Mouse (Mus musculus): ENCODE results near the gene Snx20. TPM values are rescaled to one million over a fixed set of nuclear protein-coding genes. Genes with fewer than 3 reads are reported as not detected.

The Snx20 gene
- total and polyA plus RNA-seq, 3 experiments = 10.1 to 15.9 TPM; not detected in 1

GRCm38 (mm10) chr8:88579668-88580330, 56.1 kb downstream of the Snx20 start:
- no peak for TF ChIP-seq MYC (IDR thresholded peaks at IDR 0.05; ENCODE audit: low read depth, low read length)

GRCm38 (mm10) chr8:88579246-88579645, 56.7 kb downstream of the Snx20 start:
- Histone ChIP-seq H3K4me3 (ENCODE audit: control insufficient read depth in 1 of 2, insufficient read depth in 1 of 2, low read depth in 2 of 2, low read length in 2 of 2) (no peak overlapping the region), H3K4me1 (ENCODE audit: control insufficient read depth in 1 of 2, insufficient read depth in 2 of 2, low read length in 2 of 2) (no peaks in the 10 kb centered on the region), H3K9ac (ENCODE audit: control insufficient read depth, low read depth, low read length, poor library complexity, severe bottlenecking) (no peak overlapping the region), H3K27me3 (ENCODE audit: control insufficient read depth in 1 of 2, insufficient read depth in 2 of 2, low read length in 2 of 2) (no peaks in the 10 kb centered on the region), H3K9me3 (replicated peaks; ENCODE audit: insufficient read depth, low read length) (no peaks in the 10 kb centered on the region), H3K27ac (ENCODE audit: control insufficient read depth, low read depth, low read length) (no peak overlapping the region), H3K36me3 (ENCODE audit: control insufficient read depth in 1 of 2, insufficient read depth in 2 of 2, low read length in 2 of 2) (no peaks in the 10 kb centered on the region), H3K79me2 (ENCODE audit: control insufficient read depth, insufficient read depth, low read length, poor library complexity) (no peaks in the 10 kb centered on the region)
- no peak for DNase-seq (ENCODE audit: low read depth, low spot score)
- TF ChIP-seq POLR2AphosphoS5 (IDR thresholded peaks at IDR 0.05; ENCODE audit: borderline replicate concordance, low read depth, low read length) (no peak), CHD1 (IDR thresholded peaks at IDR 0.05; ENCODE audit: low read depth, low read length) (no peak)

More at GRCm38 (mm10) chr8:88579668-88580330, 56.1 kb downstream of the Snx20 start:
- H3K27ac ChIP-seq (ENCODE audit: control insufficient read depth, low read depth, low read length) = no peak overlapping the region
- H3K79me2 ChIP-seq (ENCODE audit: control insufficient read depth, insufficient read depth, low read length, poor library complexity) = no peaks in the 10 kb centered on the region
- H3K27me3 ChIP-seq (ENCODE audit: control insufficient read depth in 1 of 2, insufficient read depth in 2 of 2, low read length in 2 of 2) = no peaks in the 10 kb centered on the region
- no peak overlapping the region for H3K9ac ChIP-seq (ENCODE audit: control insufficient read depth, low read depth, low read length, poor library complexity, severe bottlenecking)
- DNase-seq (ENCODE audit: low read depth, low spot score) = no peak
- H3K4me1 ChIP-seq (ENCODE audit: control insufficient read depth in 1 of 2, insufficient read depth in 2 of 2, low read length in 2 of 2) = no peaks in the 10 kb centered on the region
- no peaks in the 10 kb centered on the region for H3K9me3 ChIP-seq (replicated peaks; ENCODE audit: insufficient read depth, low read length)
- no peaks in the 10 kb centered on the region for H3K36me3 ChIP-seq (ENCODE audit: control insufficient read depth in 1 of 2, insufficient read depth in 2 of 2, low read length in 2 of 2)
- H3K4me3 ChIP-seq (ENCODE audit: control insufficient read depth in 1 of 2, insufficient read depth in 1 of 2, low read depth in 2 of 2, low read length in 2 of 2) = no peak overlapping the region

- no peak for DNase-seq (ENCODE audit: low read depth, low spot score)
- TF ChIP-seq MAFK (IDR thresholded peaks at IDR 0.05; ENCODE audit: borderline replicate concordance, low read depth, low read length) = no peak
- TF ChIP-seq POLR2AphosphoS5 (IDR thresholded peaks at IDR 0.05; ENCODE audit: borderline replicate concordance, low read depth, low read length) = no peak
- no peak for TF ChIP-seq USF1 (IDR thresholded peaks at IDR 0.05; ENCODE audit: low read depth, low read length)
- no peak for TF ChIP-seq JUND (IDR thresholded peaks at IDR 0.05; ENCODE audit: low read depth, low read length)
- TF ChIP-seq NELFE (IDR thresholded peaks at IDR 0.05; ENCODE audit: low read depth, low read length) = no peak
- TF ChIP-seq ZKSCAN1 (IDR thresholded peaks at IDR 0.05; ENCODE audit: low read depth, low read length) = no peak
- TF ChIP-seq SMC3 (IDR thresholded peaks at IDR 0.05; ENCODE audit: low read depth, low read length) = no peak
- no peak for TF ChIP-seq RAD21 (IDR thresholded peaks at IDR 0.05; ENCODE audit: low read depth, low read length)
- TF ChIP-seq ETS1 (IDR thresholded peaks at IDR 0.05; ENCODE audit: low read depth, low read length) = no peak
- TF ChIP-seq HCFC1 (IDR thresholded peaks at IDR 0.05; ENCODE audit: low read depth, low read length) = no peak
- no peak for TF ChIP-seq NRF1 (IDR thresholded peaks at IDR 0.05; ENCODE audit: insufficient read depth, low read depth, low read length, poor library complexity, severe bottlenecking)
- no peak for TF ChIP-seq MAZ (IDR thresholded peaks at IDR 0.05; ENCODE audit: low read depth, low read length)
- no peak for TF ChIP-seq TBP (IDR thresholded peaks at IDR 0.05; ENCODE audit: low read depth, low read length)
- TF ChIP-seq ZC3H11A (IDR thresholded peaks at IDR 0.05; ENCODE audit: low read depth, low read length) = no peak
- no peak for TF ChIP-seq E2F4 (IDR thresholded peaks at IDR 0.05; ENCODE audit: borderline replicate concordance, low read depth, low read length)
- no peak for TF ChIP-seq ZMIZ1 (IDR thresholded peaks at IDR 0.05; ENCODE audit: low read depth, low read length)
- no peak for TF ChIP-seq MEF2A (IDR thresholded peaks at IDR 0.05; ENCODE audit: extremely low read depth, insufficient replicate concordance, low read depth, low read length, poor library complexity, severe bottlenecking)
- no peaks in the 10 kb centered on the region for H3K27me3 ChIP-seq (ENCODE audit: control insufficient read depth in 1 of 2, insufficient read depth in 2 of 2, low read length in 2 of 2)
- no peaks in the 10 kb centered on the region for H3K9me3 ChIP-seq (replicated peaks; ENCODE audit: insufficient read depth, low read length)
- no peaks in the 10 kb centered on the region for H3K4me1 ChIP-seq (ENCODE audit: control insufficient read depth in 1 of 2, insufficient read depth in 2 of 2, low read length in 2 of 2)
- H3K4me3 ChIP-seq (ENCODE audit: control insufficient read depth in 1 of 2, insufficient read depth in 1 of 2, low read depth in 2 of 2, low read length in 2 of 2) = no peak overlapping the region
- H3K9ac ChIP-seq (ENCODE audit: control insufficient read depth, low read depth, low read length, poor library complexity, severe bottlenecking) = no peak overlapping the region
- H3K27ac ChIP-seq (ENCODE audit: control insufficient read depth, low read depth, low read length) = no peak overlapping the region
- no peaks in the 10 kb centered on the region for H3K36me3 ChIP-seq (ENCODE audit: control insufficient read depth in 1 of 2, insufficient read depth in 2 of 2, low read length in 2 of 2)
- H3K79me2 ChIP-seq (ENCODE audit: control insufficient read depth, insufficient read depth, low read length, poor library complexity) = no peaks in the 10 kb centered on the region
These were observed 57.3 kb downstream of the Snx20 start for GRCm38 (mm10) chr8:88578413-88579175.

Data from MEL (cell line).